Mouse (Mus musculus) heart, embryonic 14.5 days (tissue): Measurements from ENCODE around the gene 9030612E09Rik. TPM values are rescaled to one million over a fixed set of nuclear protein-coding genes. Genes with fewer than 3 reads are reported as not detected.

Experiments
- polyA plus RNA-seq: library from polyadenylated mRNA; unstranded; fragments of >200 nt; fragmentation: Nextera tagmentation; extraction: Ambion mirVana; gene quantifications from 2 replicates; pipeline ENCODE4 v1.2.1, GENCODE M21; 2014

Gene 9030612E09Rik
- polyA plus RNA-seq, 1 experiment from 2014 or later: 0.55 TPM

Other genes with a start within 250 kb of the 9030612E09Rik start
- 2.4 and 3.0 TPM in 2 replicates for gene Sobp, start 174 bp upstream of the 9030612E09Rik start, polyA plus RNA-seq
- gene Pdss2, start 46.8 kb downstream of the 9030612E09Rik start, polyA plus RNA-seq: 10.7 and 11.1 TPM in 2 replicates